Mouse (Mus musculus) midbrain, embryonic 10.5 days (tissue): ENCODE data around the gene Atp13a2. TPM values are rescaled to one million over a fixed set of nuclear protein-coding genes. Genes with fewer than 3 reads are reported as not detected.

Experiments
- DNase-seq: peaks from one replicate; pipeline ENCODE4 v3.0.0-alpha.2; 2017; ENCODE audit warnings: low spot score
- H3K27ac ChIP-seq: fragments of 300-500 bp; sonication (generic); replicated peaks from 2 replicates; pipeline ENCODE4 v1.5.1; 2016; ENCODE audit warnings: mild to moderate bottlenecking
- H3K27me3 ChIP-seq: fragments of 300-500 bp; sonication (generic); 2 replicates; pipeline ENCODE4 v1.6.1; 2016; ENCODE audit warnings: low read depth, mild to moderate bottlenecking; ENCODE audit not compliant: poor library complexity, severe bottlenecking
- H3K36me3 ChIP-seq: fragments of 300-500 bp; sonication (generic); 2 replicates; pipeline ENCODE4 v1.6.1; 2016; ENCODE audit warnings: mild to moderate bottlenecking, moderate library complexity
- H3K4me1 ChIP-seq: fragments of 300-500 bp; sonication (generic); 2 replicates; pipeline ENCODE4 v1.6.1; 2016
- H3K4me3 ChIP-seq: fragments of 300-500 bp; sonication (generic); 2 replicates; pipeline ENCODE4 v1.5.1; 2016; ENCODE audit warnings: mild to moderate bottlenecking, moderate library complexity
- H3K9me3 ChIP-seq: fragments of 300-500 bp; sonication (generic); replicated peaks from 2 replicates; pipeline ENCODE4 v1.6.1; 2016; ENCODE audit warnings: mild to moderate bottlenecking
- WGBS: fragments of 180-500 bp; shearing (Covaris S2); methylation state at CpG from one replicate; pipeline ENCODE4 v1.1.7; 2016; 5-methylcytosine and 5-hydroxymethylcytosine counted together
- polyA plus RNA-seq: library from polyadenylated mRNA; unstranded; fragments of >200 nt; fragmentation: Nextera tagmentation; extraction: Ambion mirVana; gene quantifications from 2 replicates; pipeline ENCODE4 v1.2.1, GENCODE M21; 2016

Atp13a2 gene
- polyA plus RNA-seq, 1 experiment from 2014 or later = 42.5 TPM

- WGBS = 36% methylated on average over 15 of the region's 15 CpGs
- H3K4me1 ChIP-seq = peaks cover 57% of the 10 kb centered on the region
- peaks cover 6% of the 10 kb centered on the region; the same call in 1 of the 2 replicates for H3K9me3 ChIP-seq
- peaks cover 10% of the 10 kb centered on the region; the same call in 1 of the 2 replicates for H3K36me3 ChIP-seq
- no peaks in the 10 kb centered on the region for H3K27me3 ChIP-seq
- no peak for DNase-seq
- H3K4me3 ChIP-seq = peak overlapping the region; percentile 74
- H3K27ac ChIP-seq = peak overlapping the region; percentile 87
Measured at GRCm38 (mm10) chr4:140986024-140986710, 506 bp upstream of the Atp13a2 start.

GRCm38 (mm10) chr4:140987476-140987875, 803 bp downstream of the Atp13a2 start:
- Histone ChIP-seq H3K27me3 (no peaks in the 10 kb centered on the region), H3K9me3 (no peaks in the 10 kb centered on the region), H3K4me3 (peak overlapping the region; percentile 74), H3K4me1 (peaks cover 64% of the 10 kb centered on the region), H3K27ac (peak overlapping the region; percentile 87), H3K36me3 (peaks cover 21% of the 10 kb centered on the region)
- no peak for DNase-seq
- WGBS = 38% methylated on average over 7 of the region's 7 CpGs

- DNase-seq = no peak
- Histone ChIP-seq H3K27me3 (no peaks in the 10 kb centered on the region), H3K4me3 (no peak overlapping the region), H3K4me1 (peaks cover 56% of the 10 kb centered on the region), H3K9me3 (no peaks in the 10 kb centered on the region), H3K36me3 (peaks cover 31% of the 10 kb centered on the region), H3K27ac (no peak overlapping the region)
- 75% methylated on average over 7 of the region's 7 CpGs for WGBS
Measured at GRCm38 (mm10) chr4:140988706-140989290, 2.1 kb downstream of the Atp13a2 start.

GRCm38 (mm10) chr4:140989447-140989846, 2.8 kb downstream of the Atp13a2 start:
- no peaks in the 10 kb centered on the region for H3K9me3 ChIP-seq
- H3K36me3 ChIP-seq = peaks cover 38% of the 10 kb centered on the region
- H3K4me3 ChIP-seq = no peak overlapping the region
- 94% methylated on average over 14 of the region's 14 CpGs for WGBS
- H3K27ac ChIP-seq = no peak overlapping the region
- peaks cover 56% of the 10 kb centered on the region for H3K4me1 ChIP-seq
- H3K27me3 ChIP-seq = no peaks in the 10 kb centered on the region
- DNase-seq = no peak

DNA sequence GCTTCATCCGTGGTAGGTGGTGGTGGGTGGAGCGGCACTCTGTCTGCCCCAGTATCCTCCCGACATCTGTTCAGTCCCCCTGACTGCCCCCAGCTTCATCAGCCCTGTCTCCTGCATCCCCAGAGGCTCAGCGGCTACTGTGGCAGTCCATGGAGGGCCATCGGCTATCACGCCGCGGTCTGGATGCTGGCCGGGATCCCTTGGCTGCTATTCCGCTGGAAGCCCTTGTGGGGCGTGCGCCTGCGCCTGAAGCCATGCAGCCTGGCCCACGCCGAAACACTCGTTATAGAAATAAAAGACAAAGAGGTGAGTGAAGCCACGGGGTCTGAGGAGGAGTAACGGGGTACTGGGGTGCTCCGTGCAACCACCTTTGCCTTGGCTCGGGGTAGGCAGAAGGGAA, 5.5 kb downstream of the Atp13a2 start:
- Histone ChIP-seq H3K4me3 (no peak overlapping the region), H3K36me3 (peaks cover 66% of the 10 kb centered on the region), H3K27me3 (no peaks in the 10 kb centered on the region), H3K9me3 (no peaks in the 10 kb centered on the region), H3K4me1 (peaks cover 42% of the 10 kb centered on the region), H3K27ac (no peak overlapping the region)
- WGBS = 88% methylated on average over 20 of the region's 20 CpGs
- DNase-seq = no peak

DNA sequence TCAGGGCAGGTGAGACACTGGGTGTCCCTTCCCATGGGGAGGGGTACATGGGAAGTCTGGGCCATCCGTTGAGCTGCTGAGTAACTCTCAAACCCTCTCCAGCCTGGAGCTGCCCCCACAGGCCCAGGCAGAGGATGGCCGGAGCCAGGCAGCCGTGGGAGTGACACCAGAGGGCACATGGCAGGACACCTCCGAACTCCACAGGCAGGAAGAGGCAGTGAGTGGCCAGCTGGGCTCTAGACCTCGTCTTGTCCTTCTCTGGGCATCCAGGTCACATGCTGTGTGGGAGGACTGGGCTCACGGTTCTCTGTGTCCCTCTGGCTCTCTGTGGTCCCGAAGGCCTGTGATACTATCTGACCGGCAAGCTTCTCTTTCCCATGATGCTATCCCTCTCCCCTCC, 7.2 kb downstream of the Atp13a2 start:
- H3K36me3 ChIP-seq = peaks cover 80% of the 10 kb centered on the region
- no peak overlapping the region for H3K4me3 ChIP-seq
- WGBS = 91% methylated on average over 8 of the region's 8 CpGs

GRCm38 (mm10) chr4:140995811-140996210, 9.1 kb downstream of the Atp13a2 start:
- whole genome bisulfite sequencing = 91% methylated on average over 8 of the region's 8 CpGs
- peaks cover 92% of the 10 kb centered on the region for H3K36me3 ChIP-seq

More for the DNA sequence above, 7.2 kb downstream of the Atp13a2 start:
- H3K27ac ChIP-seq = no peak overlapping the region; the same call in 1 of the 2 replicates
- no peaks in the 10 kb centered on the region for H3K9me3 ChIP-seq
- peaks cover 25% of the 10 kb centered on the region for H3K4me1 ChIP-seq
- no peak for DNase-seq
- no peaks in the 10 kb centered on the region for H3K27me3 ChIP-seq

DNA sequence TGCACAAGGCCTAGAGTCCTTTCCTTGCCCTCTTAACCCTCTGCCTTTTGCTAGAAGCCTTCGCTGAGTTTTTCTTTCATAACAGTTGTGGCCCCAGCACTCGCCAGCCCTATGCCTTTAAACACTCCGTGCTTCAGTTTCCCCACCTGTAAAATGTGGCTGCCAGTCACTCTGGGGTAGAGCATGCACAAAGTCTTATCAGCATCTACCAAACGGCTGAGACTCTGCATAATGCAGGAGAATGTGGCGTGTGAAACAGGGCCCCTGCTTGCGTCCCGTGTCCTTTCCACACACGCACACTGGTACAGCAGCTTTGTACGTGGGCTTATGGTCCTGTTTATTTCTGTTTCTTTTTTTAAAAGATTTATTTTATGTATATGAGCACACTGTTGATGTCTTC, 10.1 kb downstream of the Atp13a2 start:
- no peaks in the 10 kb centered on the region for H3K9me3 ChIP-seq
- H3K4me1 ChIP-seq = peaks cover 6% of the 10 kb centered on the region
- H3K27ac ChIP-seq = no peak overlapping the region
- DNase-seq = no peak
- no peaks in the 10 kb centered on the region for H3K27me3 ChIP-seq
- peaks cover 96% of the 10 kb centered on the region for H3K36me3 ChIP-seq
- no peak overlapping the region for H3K4me3 ChIP-seq
- 96% methylated on average over 9 of the region's 9 CpGs for whole genome bisulfite sequencing

More at GRCm38 (mm10) chr4:140995811-140996210, 9.1 kb downstream of the Atp13a2 start:
- Histone ChIP-seq H3K4me1 (0 out of 2 replicates have a peak, but pooled peaks cover 7% of the 10 kb centered on the region), H3K27me3 (no peaks in the 10 kb centered on the region), H3K9me3 (no peaks in the 10 kb centered on the region), H3K4me3 (no peak overlapping the region), H3K27ac (no peak overlapping the region)
- no peak for DNase-seq

- Histone ChIP-seq H3K27me3 (no peaks in the 10 kb centered on the region), H3K27ac (no peak overlapping the region), H3K9me3 (peaks cover 4% of the 10 kb centered on the region; the same call in 1 of the 2 replicates), H3K4me1 (peaks cover 34% of the 10 kb centered on the region), H3K4me3 (no peak overlapping the region), H3K36me3 (peaks cover 72% of the 10 kb centered on the region)
- WGBS = 86% methylated on average over 13 of the region's 13 CpGs
- DNase-seq = no peak
Measured at GRCm38 (mm10) chr4:141005983-141006382, 19.3 kb downstream of the Atp13a2 start.

GRCm38 (mm10) chr4:141008028-141008427, 21.4 kb downstream of the Atp13a2 start:
- H3K9me3 ChIP-seq = peaks cover 4% of the 10 kb centered on the region; the same call in 1 of the 2 replicates
- H3K27me3 ChIP-seq = no peaks in the 10 kb centered on the region
- WGBS = 96% methylated on average over 8 of the region's 8 CpGs
- H3K27ac ChIP-seq = 0 out of 2 replicates have a peak overlapping the region, but pooled peaks have one; percentile 9
- H3K36me3 ChIP-seq = peaks cover 59% of the 10 kb centered on the region
- no peak overlapping the region for H3K4me3 ChIP-seq
- H3K4me1 ChIP-seq = peaks cover 38% of the 10 kb centered on the region
- no peak for DNase-seq

DNA sequence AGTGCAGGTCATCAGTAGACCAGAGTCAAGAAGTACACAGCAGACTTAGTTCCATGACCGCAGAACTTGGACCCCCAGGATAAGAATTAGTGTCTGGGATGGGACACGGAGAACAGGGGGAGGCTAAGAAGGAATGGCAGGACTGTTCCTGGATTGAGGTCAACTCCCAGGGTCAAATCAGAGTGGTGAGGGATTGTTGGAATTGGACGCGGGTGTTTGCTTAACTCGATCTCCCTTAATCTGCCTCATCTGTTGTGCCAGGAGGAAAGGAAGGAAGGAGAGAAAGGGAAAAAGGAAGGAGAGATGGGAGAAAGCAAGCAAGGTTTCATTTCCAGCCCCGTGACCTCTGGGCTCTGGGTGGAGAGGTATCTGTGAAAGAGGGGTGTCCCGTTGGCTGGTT, 23.4 kb downstream of the Atp13a2 start, which contains the start of gene Mfap2:
Gene Mfap2 (plus strand): TSS at position 301 of the 400 bp plus-strand sequence.
- WGBS = 18% methylated on average over 7 of the region's 7 CpGs
- DNase-seq = no peak
- Histone ChIP-seq H3K36me3 (peaks cover 59% of the 10 kb centered on the region), H3K9me3 (peaks cover 4% of the 10 kb centered on the region; the same call in 1 of the 2 replicates), H3K4me1 (peaks cover 35% of the 10 kb centered on the region), H3K27me3 (no peaks in the 10 kb centered on the region), H3K27ac (peak within 1 kb of the TSS; percentile 93), H3K4me3 (peak within 1 kb of the TSS; percentile 70)

DNA sequence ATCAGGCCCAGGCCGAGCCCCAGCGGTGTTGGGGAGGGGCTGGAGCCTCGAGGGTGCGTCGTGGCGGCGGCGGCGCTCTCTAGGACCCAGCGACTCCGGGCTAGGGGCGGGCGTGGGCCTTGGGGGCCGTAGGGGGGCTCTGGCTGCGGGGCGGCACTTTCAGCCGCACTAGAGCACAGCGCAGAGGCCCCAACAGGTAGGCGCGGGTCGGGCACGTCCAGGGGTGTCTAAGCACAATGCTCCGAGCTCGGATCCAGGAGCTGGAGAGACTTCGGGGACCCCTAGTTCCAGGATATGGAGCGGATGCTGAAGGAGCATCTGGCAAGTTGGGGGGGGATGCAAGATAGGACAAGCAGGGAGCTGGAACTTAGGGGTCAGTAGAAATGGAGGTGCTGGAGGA, 23.9 kb downstream of the Atp13a2 start:
- Histone ChIP-seq H3K27me3 (no peaks in the 10 kb centered on the region), H3K9me3 (peaks cover 4% of the 10 kb centered on the region; the same call in 1 of the 2 replicates), H3K27ac (peak overlapping the region; percentile 93), H3K4me3 (peak overlapping the region; percentile 70), H3K36me3 (peaks cover 59% of the 10 kb centered on the region), H3K4me1 (peaks cover 35% of the 10 kb centered on the region)
- WGBS = under 1% methylated on average over 26 of the region's 26 CpGs
- peak; percentile 82 for DNase-seq

- peaks cover 59% of the 10 kb centered on the region for H3K36me3 ChIP-seq
- H3K9me3 ChIP-seq = peaks cover 4% of the 10 kb centered on the region; the same call in 1 of the 2 replicates
- peak overlapping the region; percentile 93 for H3K27ac ChIP-seq
- peak; percentile 64 for DNase-seq
- H3K4me3 ChIP-seq = peak overlapping the region; percentile 70
- 0% methylated on average over 17 of the region's 17 CpGs for WGBS
- H3K4me1 ChIP-seq = peaks cover 35% of the 10 kb centered on the region
- H3K27me3 ChIP-seq = no peaks in the 10 kb centered on the region
Measured at GRCm38 (mm10) chr4:141010941-141011429, 24.3 kb downstream of the Atp13a2 start.
